Mouse (Mus musculus) layer of hippocampus, adult 2 months (tissue): ENCODE data around the gene Kalrn. TPM values are rescaled to one million over a fixed set of nuclear protein-coding genes. Genes with fewer than 3 reads are reported as not detected.

ENCODE experiments used
- DNase-seq, 2 experiments: peaks; one replicate each; pipeline ENCODE4 v3.0.0; 2022; ENCODE audit warnings: low spot score in 2 of 2
- H3K27ac ChIP-seq: fragments of 200-600 bp; 2 replicates; pipeline ENCODE4 v1.8.1; 2022
- H3K4me3 ChIP-seq: fragments of 200-600 bp; 2 replicates; pipeline ENCODE4 v1.8.1; 2022; ENCODE audit warnings: mild to moderate bottlenecking
- CTCF ChIP-seq: fragments of 200-600 bp; conservative IDR thresholded peaks from 2 replicates; pipeline ENCODE4 v1.8.1; 2022; ENCODE audit warnings: antibody characterized with exemption, mild to moderate bottlenecking, moderate library complexity
- total RNA-seq, 2 experiments: library from RNA; stranded (reverse); gene quantifications; 2 replicates each; pipeline ENCODE4 v1.2.3; 2021

Gene Kalrn
- total RNA-seq, 2 experiments from 2014 or later, result 533 to 549 TPM

GRCm38 (mm10) chr16:33963509-33963908, 609.8 kb downstream of the Kalrn start:
- TF ChIP-seq CTCF, result no peak
- Histone ChIP-seq H3K27ac (no peak overlapping the region), H3K4me3 (no peak overlapping the region)
- DNase-seq, result no peak

GRCm38 (mm10) chr16:33954793-33955192, 618.5 kb downstream of the Kalrn start:
- no peak for DNase-seq
- no peak overlapping the region for H3K27ac ChIP-seq
- no peak overlapping the region for H3K4me3 ChIP-seq
- TF ChIP-seq CTCF, result no peak

GRCm38 (mm10) chr16:33953008-33953407, 620.3 kb downstream of the Kalrn start:
- H3K27ac ChIP-seq, result no peak overlapping the region
- DNase-seq, result no peak
- no peak for TF ChIP-seq CTCF
- H3K4me3 ChIP-seq, result no peak overlapping the region

- peak; percentile 73 to 77 for DNase-seq
- Histone ChIP-seq H3K27ac (no peak overlapping the region), H3K4me3 (no peak overlapping the region)
- peak; percentile 92 for TF ChIP-seq CTCF
Measured at GRCm38 (mm10) chr16:33950830-33951229, 622.5 kb downstream of the Kalrn start.

GRCm38 (mm10) chr16:33950386-33950785, 622.9 kb downstream of the Kalrn start:
- DNase-seq, result no peak
- TF ChIP-seq CTCF, result no peak
- H3K4me3 ChIP-seq, result no peak overlapping the region

GRCm38 (mm10) chr16:33947664-33948571, 625.4 kb downstream of the Kalrn start:
- TF ChIP-seq CTCF, result no peak
- Histone ChIP-seq H3K27ac (no peak overlapping the region), H3K4me3 (no peak overlapping the region)
- no peak for DNase-seq

More at GRCm38 (mm10) chr16:33950386-33950785, 622.9 kb downstream of the Kalrn start:
- H3K27ac ChIP-seq, result no peak overlapping the region

- no peak for TF ChIP-seq CTCF
- no peak for DNase-seq
- Histone ChIP-seq H3K27ac (no peak overlapping the region), H3K4me3 (no peak overlapping the region)
Measured at GRCm38 (mm10) chr16:33946021-33946420, 627.3 kb downstream of the Kalrn start.

GRCm38 (mm10) chr16:33944772-33945171, 628.6 kb downstream of the Kalrn start:
- no peak for DNase-seq
- TF ChIP-seq CTCF, result no peak
- H3K27ac ChIP-seq, result no peak overlapping the region
- no peak overlapping the region for H3K4me3 ChIP-seq

- Histone ChIP-seq H3K27ac (no peak overlapping the region), H3K4me3 (no peak overlapping the region)
- no peak for DNase-seq
- TF ChIP-seq CTCF, result no peak
Measured at GRCm38 (mm10) chr16:33944126-33944525, 629.2 kb downstream of the Kalrn start.

- Histone ChIP-seq H3K27ac (no peak overlapping the region), H3K4me3 (no peak overlapping the region)
- no peak for DNase-seq
- TF ChIP-seq CTCF, result no peak
Measured at GRCm38 (mm10) chr16:33943388-33943787, 629.9 kb downstream of the Kalrn start.

GRCm38 (mm10) chr16:33942341-33942740, 631.0 kb downstream of the Kalrn start:
- Histone ChIP-seq H3K4me3 (no peak overlapping the region), H3K27ac (no peak overlapping the region)
- TF ChIP-seq CTCF, result no peak
- no peak for DNase-seq

GRCm38 (mm10) chr16:33941271-33941781, 632.0 kb downstream of the Kalrn start:
- DNase-seq, result peak; percentile 20 to 49

GRCm38 (mm10) chr16:33940095-33940494, 633.2 kb downstream of the Kalrn start:
- no peak for TF ChIP-seq CTCF
- Histone ChIP-seq H3K27ac (no peak overlapping the region), H3K4me3 (no peak overlapping the region)
- no peak for DNase-seq

More at GRCm38 (mm10) chr16:33941271-33941781, 632.0 kb downstream of the Kalrn start:
- no peak overlapping the region for H3K27ac ChIP-seq
- TF ChIP-seq CTCF, result no peak
- no peak overlapping the region for H3K4me3 ChIP-seq

GRCm38 (mm10) chr16:33939636-33940035, 633.7 kb downstream of the Kalrn start:
- H3K27ac ChIP-seq, result no peak overlapping the region

More at GRCm38 (mm10) chr16:33939636-33940035, 633.7 kb downstream of the Kalrn start:
- no peak for DNase-seq
- H3K4me3 ChIP-seq, result no peak overlapping the region
- no peak for TF ChIP-seq CTCF
